14 mouse cellular contexts compared by ENCODE assay signal in genomic region chr12:111427438-111428113, GRCm38 (mm10). TPM values are rescaled to one million over a fixed set of nuclear protein-coding genes. Genes with fewer than 3 reads are reported as not detected.
DNase-seq lines count a peak whose midpoint lies in the region; ATAC-seq and TF ChIP-seq lines count a peak whose summit lies in the region.
"Had no signal": no experiment of that assay in that cellular context is flagged by ENCODE, and none has a peak within 500 bp of the region (broad histone marks: within the 10 kb centered on the region; RNA-seq: fewer than 3 reads in every experiment).

No protein-coding gene starts in this region.

- peaks cover 55% of the 10 kb centered on the region for H3K27me3 ChIP-seq in kidney, embryonic 14.5 days (ENCODE audit: control insufficient read depth, insufficient read depth, low read length)
- H3K27me3 ChIP-seq in midbrain, postnatal 0 days (ENCODE audit: insufficient read depth, low read length) = peaks cover 50% of the 10 kb centered on the region
- H3K27me3 ChIP-seq in midbrain, embryonic 11.5 days (ENCODE audit: control insufficient read depth, insufficient read depth, low read length) = peaks cover 89% of the 10 kb centered on the region

- no peak overlapping the region for H3K9ac ChIP-seq in kidney, embryonic 14.5 days (ENCODE audit: low read depth, low read length)
- no peak overlapping the region for H3K9ac ChIP-seq in midbrain, postnatal 0 days (replicated peaks; ENCODE audit: low read length, poor library complexity, severe bottlenecking)
- no peak overlapping the region for H3K9ac ChIP-seq in midbrain, embryonic 11.5 days (ENCODE audit: low read length)
- H3K9ac ChIP-seq: liver, embryonic 12.5 days had no signal

- no peaks in the 10 kb centered on the region for H3K36me3 ChIP-seq in kidney, embryonic 14.5 days (ENCODE audit: control insufficient read depth, insufficient read depth, low read length)
- H3K36me3 ChIP-seq in midbrain, postnatal 0 days (ENCODE audit: insufficient read depth, low read length) = no peaks in the 10 kb centered on the region
- no peaks in the 10 kb centered on the region for H3K36me3 ChIP-seq in midbrain, embryonic 11.5 days (ENCODE audit: control insufficient read depth, insufficient read depth, low read length)
- H3K36me3 ChIP-seq: liver, embryonic 12.5 days had no signal

- no peak overlapping the region for H3K4me2 ChIP-seq in kidney, embryonic 14.5 days (replicated peaks; ENCODE audit: low read depth, low read length)
- H3K4me2 ChIP-seq in midbrain, postnatal 0 days (ENCODE audit: low read depth, low read length, poor library complexity, severe bottlenecking) = no peak overlapping the region
- no peak overlapping the region for H3K4me2 ChIP-seq in midbrain, embryonic 11.5 days
- H3K4me2 ChIP-seq: liver, embryonic 12.5 days had no signal

- 45% methylated on average over 12 of the region's 12 CpGs for WGBS in kidney, embryonic 14.5 days
- WGBS in midbrain, postnatal 0 days = 49% methylated on average over 12 of the region's 12 CpGs
- WGBS in midbrain, embryonic 11.5 days = 48% methylated on average over 12 of the region's 12 CpGs

- H3K4me3 ChIP-seq in kidney, embryonic 14.5 days (ENCODE audit: low read length) = no peak overlapping the region
- H3K4me3 ChIP-seq in midbrain, postnatal 0 days (ENCODE audit: low read depth, low read length) = no peak overlapping the region
- H3K4me3 ChIP-seq in midbrain, embryonic 11.5 days (ENCODE audit: low read depth, low read length) = no peak overlapping the region
- H3K4me3 ChIP-seq: liver, embryonic 12.5 days had no signal

- H3K4me1 ChIP-seq in kidney, embryonic 14.5 days (ENCODE audit: control insufficient read depth, insufficient read depth, low read length) = peaks cover 58% of the 10 kb centered on the region
- H3K4me1 ChIP-seq in midbrain, postnatal 0 days (ENCODE audit: insufficient read depth, low read length) = peaks cover 7% of the 10 kb centered on the region; the same call in 1 of the 2 replicates
- H3K4me1 ChIP-seq in midbrain, embryonic 11.5 days (ENCODE audit: control insufficient read depth, insufficient read depth, low read length) = peaks cover 10% of the 10 kb centered on the region

- no peaks in the 10 kb centered on the region for H3K9me3 ChIP-seq in kidney, embryonic 14.5 days (ENCODE audit: control insufficient read depth, low read length)
- H3K9me3 ChIP-seq in midbrain, postnatal 0 days (ENCODE audit: low read length) = no peaks in the 10 kb centered on the region
- H3K9me3 ChIP-seq in midbrain, embryonic 11.5 days (ENCODE audit: control insufficient read depth, low read length) = no peaks in the 10 kb centered on the region
- H3K9me3 ChIP-seq: liver, embryonic 12.5 days had no signal

- no peak for TF ChIP-seq CTCF in midbrain, postnatal 0 days (IDR thresholded peaks at IDR 0.05)
- TF ChIP-seq CTCF in brain, embryonic 14.5 days (IDR thresholded peaks at IDR 0.05; ENCODE audit: borderline replicate concordance, extremely low read depth, insufficient read depth, insufficient read length) = peak; percentile 17; the same call in 1 of the 2 replicates

- no peak for ATAC-seq in kidney, embryonic 14.5 days (ENCODE audit: low FRiP score, low TSS enrichment)
- no peak for ATAC-seq in midbrain, postnatal 0 days (ENCODE audit: low FRiP score)
- ATAC-seq in midbrain, embryonic 11.5 days (ENCODE audit: low FRiP score) = no peak
- ATAC-seq: liver, embryonic 12.5 days had no signal

- no peak overlapping the region for H3K27ac ChIP-seq in kidney, embryonic 14.5 days (ENCODE audit: low read depth, low read length)
- H3K27ac ChIP-seq in midbrain, postnatal 0 days (ENCODE audit: low read depth, low read length) = no peak overlapping the region
- no peak overlapping the region for H3K27ac ChIP-seq in midbrain, embryonic 11.5 days (ENCODE audit: low read depth, low read length)
- H3K27ac ChIP-seq: liver, embryonic 12.5 days had no signal

- peak; percentile 67 for DNase-seq in kidney, adult 11 months
- peak; percentile 80 for DNase-seq in midbrain, postnatal 0 days (ENCODE audit: low spot score)
- no peak for DNase-seq in midbrain, embryonic 11.5 days (ENCODE audit: low spot score, missing footprints)
- peak; percentile 83 for DNase-seq in brain, embryonic 14.5 days (ENCODE audit: low read depth)
- DNase-seq in right cerebral cortex, postnatal 14 days = no peak
- DNase-seq in layer of hippocampus, adult 18-20 months (ENCODE audit: low spot score in 2 of 2) = no peak
- DNase-seq: cerebellum, adult 2 months; embryo, embryonic 11 days; thymus, postnatal 36 days had no signal

- TF ChIP-seq POLR2A in brain, embryonic 14.5 days (IDR thresholded peaks at IDR 0.05; ENCODE audit: borderline replicate concordance, extremely low read depth, insufficient read depth, insufficient read length, poor library complexity, severe bottlenecking) = no peak

RNA-seq across cellular contexts. Expression of gene Exoc3l4, which starts 10.8 kb away (rescaled TPM):
- 10.8 and 10.9 TPM in 2 replicates for polyA plus RNA-seq in kidney, embryonic 14.5 days (2014; fragmentation: Nextera tagmentation; extraction: Ambion mirVana)
- 2.4 and 3.3 TPM in 2 replicates for total RNA-seq in midbrain, postnatal 0 days (2014; rRNA removed)
- polyA plus RNA-seq in midbrain, postnatal 0 days (2015; fragmentation: Nextera tagmentation; extraction: Ambion mirVana) = 1.7 and 2.8 TPM in 2 replicates
- polyA plus RNA-seq in midbrain, embryonic 11.5 days (2014; fragmentation: Nextera tagmentation; extraction: Ambion mirVana) = 2.3 and 2.9 TPM in 2 replicates
- 3.5 and 3.9 TPM in 2 replicates for polyA plus RNA-seq in brain, embryonic 14.5 days (2012; rRNA removed)
- total RNA-seq in layer of hippocampus, adult 18-20 months (2021) = 1 to 10 TPM; 6.1 to 7.1 TPM

RNA-seq across cellular contexts. Expression of gene Tnfaip2, which starts 14.7 kb away (rescaled TPM):
- 16.5 and 18.8 TPM in 2 replicates for polyA plus RNA-seq in kidney, embryonic 14.5 days (2014; fragmentation: Nextera tagmentation; extraction: Ambion mirVana)
- total RNA-seq in midbrain, postnatal 0 days (2014; rRNA removed) = 1.5 and 3.8 TPM in 2 replicates
- polyA plus RNA-seq in midbrain, postnatal 0 days (2015; fragmentation: Nextera tagmentation; extraction: Ambion mirVana) = 0.38 and 0.49 TPM in 2 replicates
- polyA plus RNA-seq in midbrain, embryonic 11.5 days (2014; fragmentation: Nextera tagmentation; extraction: Ambion mirVana) = 1.1 and 2.3 TPM in 2 replicates
- 1.6 and 1.7 TPM in 2 replicates for polyA plus RNA-seq in brain, embryonic 14.5 days (2012; rRNA removed)
- 1 to 10 TPM in 1 of 2 experiments, under 1 TPM in 1; 0.30 to 1.7 TPM for total RNA-seq in layer of hippocampus, adult 18-20 months (2021)

RNA-seq across cellular contexts. Expression of gene Lbhd2, which starts 21.0 kb away (rescaled TPM):
- polyA plus RNA-seq in kidney, embryonic 14.5 days (2014; fragmentation: Nextera tagmentation; extraction: Ambion mirVana) = 5.8 and 9.9 TPM in 2 replicates
- total RNA-seq in midbrain, postnatal 0 days (2014; rRNA removed) = 4.4 and 6.4 TPM in 2 replicates
- polyA plus RNA-seq in midbrain, postnatal 0 days (2015; fragmentation: Nextera tagmentation; extraction: Ambion mirVana) = 18.2 and 19.9 TPM in 2 replicates
- polyA plus RNA-seq in midbrain, embryonic 11.5 days (2014; fragmentation: Nextera tagmentation; extraction: Ambion mirVana) = not detected in 2 replicates
- polyA plus RNA-seq in brain, embryonic 14.5 days (2012; rRNA removed) = 0.46 and 0.93 TPM in 2 replicates
- total RNA-seq in layer of hippocampus, adult 18-20 months (2021) = 1 to 10 TPM in 1 of 2 experiments, under 1 TPM in 1; 0.53 to 1.2 TPM
- total RNA-seq: gastrocnemius, adult 18-20 months; hematopoietic stem cell, adult 5-6 weeks had no signal
- polyA plus RNA-seq: liver, embryonic 12.5 days had no signal

RNA-seq across cellular contexts. Expression of gene Cdc42bpb, which starts 50.1 kb away (rescaled TPM):
- 43.4 and 44.3 TPM in 2 replicates for polyA plus RNA-seq in kidney, embryonic 14.5 days (2014; fragmentation: Nextera tagmentation; extraction: Ambion mirVana)
- 190 and 259 TPM in 2 replicates for total RNA-seq in midbrain, postnatal 0 days (2014; rRNA removed)
- 35.4 and 36.4 TPM in 2 replicates for polyA plus RNA-seq in midbrain, postnatal 0 days (2015; fragmentation: Nextera tagmentation; extraction: Ambion mirVana)
- polyA plus RNA-seq in midbrain, embryonic 11.5 days (2014; fragmentation: Nextera tagmentation; extraction: Ambion mirVana) = 28.1 and 28.2 TPM in 2 replicates
- polyA plus RNA-seq in brain, embryonic 14.5 days (2012; rRNA removed) = 236 and 250 TPM in 2 replicates
- total RNA-seq in layer of hippocampus, adult 18-20 months (2021) = 100 to 1,000 TPM; 119 to 124 TPM

RNA-seq across cellular contexts. Expression of gene Gm266, which starts 58.0 kb away (rescaled TPM):
- 123 and 137 TPM in 2 replicates for polyA plus RNA-seq in kidney, embryonic 14.5 days (2014; fragmentation: Nextera tagmentation; extraction: Ambion mirVana)
- 9.6 and 12.6 TPM in 2 replicates for total RNA-seq in midbrain, postnatal 0 days (2014; rRNA removed)
- polyA plus RNA-seq in midbrain, postnatal 0 days (2015; fragmentation: Nextera tagmentation; extraction: Ambion mirVana) = 8.4 and 9.7 TPM in 2 replicates
- 4.2 and 6.0 TPM in 2 replicates for polyA plus RNA-seq in midbrain, embryonic 11.5 days (2014; fragmentation: Nextera tagmentation; extraction: Ambion mirVana)
- 2.3 and 2.7 TPM in 2 replicates for polyA plus RNA-seq in brain, embryonic 14.5 days (2012; rRNA removed)
- total RNA-seq in layer of hippocampus, adult 18-20 months (2021) = 1 to 10 TPM; 3.7 to 3.9 TPM
- total RNA-seq: hematopoietic stem cell, adult 5-6 weeks; megakaryocyte progenitor cell, adult 5-6 weeks had no signal

Comparison
In these comparisons a context has a peak if more than half of its experiments do, and no peak if none do; other contexts are left out.
1. DNase-seq: peak in kidney, adult 11 months (single experiment), midbrain, postnatal 0 days (single experiment) and brain, embryonic 14.5 days (single experiment); none in midbrain, embryonic 11.5 days (single experiment), right cerebral cortex, postnatal 14 days (single experiment) and layer of hippocampus, adult 18-20 months (0 of 2).